Mouse (Mus musculus) liver, adult 2 months (tissue): ENCODE measurements at regions not wholly inside any gene's neighbourhood (a gene's known extent, or its start where the extent isn't known, plus 50 kb on each side); places are given as distances from the start of the nearest gene placed in this dataset.

Experiments used
- DNase-seq: peaks from one replicate; pipeline ENCODE4 v3.0.0-alpha.2; 2011; ENCODE audit warnings: low read depth, low spot score; ENCODE audit errors: extremely low read depth
- H3K27ac ChIP-seq: fragments of 200-500 bp; replicated peaks from 2 replicates; pipeline ENCODE4 v1.5.1; 2012; ENCODE audit warnings: low read depth, mild to moderate bottlenecking, control low read depth, inconsistent platforms, low read length; ENCODE audit not compliant: insufficient read depth
- H3K27me3 ChIP-seq: fragments of 200-500 bp; 2 replicates; pipeline ENCODE4 v1.6.1; 2012; ENCODE audit warnings: mild to moderate bottlenecking, moderate library complexity, low read length, inconsistent platforms; ENCODE audit not compliant: control insufficient read depth, insufficient read depth
- H3K36me3 ChIP-seq: fragments of 200-500 bp; 2 replicates; pipeline ENCODE4 v1.6.1; 2012; ENCODE audit warnings: low read length, inconsistent platforms; ENCODE audit not compliant: control insufficient read depth, insufficient read depth
- H3K4me1 ChIP-seq: fragments of 200-500 bp; 2 replicates; pipeline ENCODE4 v1.6.1; 2011; ENCODE audit warnings: low read length; ENCODE audit not compliant: control insufficient read depth, insufficient read depth
- H3K4me3 ChIP-seq: fragments of 200-500 bp; 2 replicates; pipeline ENCODE4 v1.5.1; 2011; ENCODE audit warnings: low read depth, mild to moderate bottlenecking, control low read depth, low read length, moderate library complexity; ENCODE audit not compliant: insufficient read depth
- H3K79me2 ChIP-seq: fragments of 200-500 bp; 2 replicates; pipeline ENCODE4 v1.6.1; 2012; ENCODE audit warnings: inconsistent platforms, mild to moderate bottlenecking, low read length, moderate library complexity; ENCODE audit not compliant: control insufficient read depth, insufficient read depth
- H3K9ac ChIP-seq: fragments of 200-500 bp; 2 replicates; pipeline ENCODE4 v1.6.1; 2012; ENCODE audit warnings: low read depth, mild to moderate bottlenecking, control low read depth, inconsistent platforms, low read length
- CTCF ChIP-seq: fragments of 200-500 bp; IDR thresholded peaks from 2 replicates; pipeline ENCODE4 v1.5.1; 2011; ENCODE audit warnings: low read depth, low read length, control low read depth
- POLR2A ChIP-seq: fragments of 200-500 bp; IDR thresholded peaks from 2 replicates; pipeline ENCODE4 v1.6.1; 2011; ENCODE audit warnings: low read length, control low read depth; ENCODE audit not compliant: insufficient read depth; ENCODE audit errors: extremely low read depth
- WGBS: fragments of 180-500 bp; shearing (Covaris S2); methylation state at CpG from one replicate; pipeline ENCODE4 v1.1.7; 2018; 5-methylcytosine and 5-hydroxymethylcytosine counted together

- Histone ChIP-seq H3K79me2 (no peaks in the 10 kb centered on the region), H3K27ac (no peak overlapping the region), H3K27me3 (no peaks in the 10 kb centered on the region), H3K4me1 (no peaks in the 10 kb centered on the region), H3K36me3 (no peaks in the 10 kb centered on the region), H3K9ac (no peak overlapping the region), H3K4me3 (no peak overlapping the region)
- TF ChIP-seq POLR2A, result no peak
- no peak for TF ChIP-seq CTCF
- 71% methylated on average over 1 of the region's 1 CpGs for WGBS
- no peak for DNase-seq
These were observed 333.5 kb downstream of the Bckdhb start for GRCm38 (mm10) chr9:84258488-84258887.

- no peaks in the 10 kb centered on the region for H3K36me3 ChIP-seq
- TF ChIP-seq CTCF (no peak), POLR2A (no peak)
- no peak overlapping the region for H3K4me3 ChIP-seq
- H3K9ac ChIP-seq, result no peak overlapping the region
- no peaks in the 10 kb centered on the region for H3K79me2 ChIP-seq
- no peak overlapping the region for H3K27ac ChIP-seq
- H3K4me1 ChIP-seq, result no peaks in the 10 kb centered on the region
- DNase-seq, result no peak
- no peaks in the 10 kb centered on the region for H3K27me3 ChIP-seq
These were observed 334.8 kb downstream of the Bckdhb start for GRCm38 (mm10) chr9:84259751-84260150.

GRCm38 (mm10) chr9:84262151-84262550, 337.2 kb downstream of the Bckdhb start:
- Histone ChIP-seq H3K4me1 (no peaks in the 10 kb centered on the region), H3K36me3 (no peaks in the 10 kb centered on the region), H3K27me3 (no peaks in the 10 kb centered on the region), H3K9ac (no peak overlapping the region), H3K79me2 (no peaks in the 10 kb centered on the region), H3K4me3 (no peak overlapping the region), H3K27ac (no peak overlapping the region)
- TF ChIP-seq POLR2A (no peak), CTCF (no peak)
- WGBS, result 79% methylated on average over 5 of the region's 5 CpGs
- DNase-seq, result no peak

DNA sequence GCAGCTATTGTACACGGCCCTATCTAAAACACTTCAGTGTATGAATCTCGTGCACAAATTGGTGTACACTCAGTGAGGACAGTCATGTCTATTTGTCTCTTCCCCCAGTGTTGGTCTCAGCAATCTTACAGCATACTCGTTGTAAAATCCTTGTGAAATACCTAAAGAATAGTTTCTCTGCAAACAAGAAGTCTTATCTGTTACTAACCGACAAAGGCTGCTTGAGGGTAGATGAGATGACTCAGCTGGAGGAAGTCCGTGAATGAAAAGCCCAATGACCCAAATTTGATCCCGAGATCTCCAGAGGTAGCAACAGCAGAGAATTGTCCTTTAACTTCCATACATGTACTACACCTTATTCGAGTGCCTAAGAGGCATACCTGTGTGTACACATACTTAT, 342.0 kb downstream of the Bckdhb start:
- Histone ChIP-seq H3K79me2 (no peaks in the 10 kb centered on the region), H3K4me3 (no peak overlapping the region), H3K9ac (no peak overlapping the region), H3K27ac (no peak overlapping the region), H3K36me3 (no peaks in the 10 kb centered on the region), H3K27me3 (no peaks in the 10 kb centered on the region), H3K4me1 (no peaks in the 10 kb centered on the region)
- TF ChIP-seq POLR2A (no peak), CTCF (no peak)
- no peak for DNase-seq
- WGBS, result 56% methylated on average over 7 of the region's 7 CpGs

DNA sequence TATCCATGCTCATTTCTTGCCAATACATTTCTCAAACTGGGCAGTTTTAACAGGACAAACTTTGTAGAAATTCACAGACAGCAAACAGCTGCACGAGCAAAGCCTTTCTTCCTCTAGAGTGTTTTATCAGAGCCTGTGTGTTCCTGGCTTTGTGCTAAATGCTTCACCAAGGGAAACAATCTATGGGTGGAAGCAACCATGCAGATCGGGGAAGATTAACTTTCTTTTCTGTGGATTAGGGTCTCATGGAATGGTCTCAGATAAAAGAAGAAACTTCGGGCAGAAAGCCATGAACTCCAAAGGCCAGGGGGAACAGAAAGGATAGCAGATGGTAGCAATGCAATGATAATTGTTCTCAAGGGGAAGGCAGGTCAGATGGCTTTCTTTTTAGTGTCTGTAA, 349.7 kb downstream of the Bckdhb start:
- Histone ChIP-seq H3K4me1 (no peaks in the 10 kb centered on the region), H3K27me3 (no peaks in the 10 kb centered on the region), H3K79me2 (no peaks in the 10 kb centered on the region), H3K4me3 (no peak overlapping the region), H3K36me3 (no peaks in the 10 kb centered on the region), H3K27ac (no peak overlapping the region), H3K9ac (no peak overlapping the region)
- WGBS, result 58% methylated on average over 3 of the region's 3 CpGs
- TF ChIP-seq CTCF, result no peak
- no peak for TF ChIP-seq POLR2A
- no peak for DNase-seq

DNA sequence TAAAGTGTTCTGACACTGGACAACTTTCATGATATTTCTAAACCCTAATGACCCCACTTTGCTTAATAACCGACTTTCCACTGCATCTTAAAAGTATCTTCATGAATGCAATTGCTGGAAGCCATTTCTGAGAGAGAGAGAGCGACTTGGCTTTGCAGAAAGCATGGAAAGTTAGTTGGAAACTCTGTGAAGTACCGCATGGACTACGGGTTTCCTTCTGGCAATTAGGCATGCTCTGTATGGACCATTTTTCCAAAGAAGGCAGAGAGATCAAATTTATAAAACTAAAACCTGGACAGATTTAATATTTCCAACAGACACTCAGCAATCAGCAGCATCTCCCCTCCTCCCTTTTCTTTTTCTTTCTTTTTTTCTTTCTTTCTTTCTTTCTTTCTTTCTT, 353.4 kb downstream of the Bckdhb start:
- H3K4me1 ChIP-seq, result no peaks in the 10 kb centered on the region

DNA sequence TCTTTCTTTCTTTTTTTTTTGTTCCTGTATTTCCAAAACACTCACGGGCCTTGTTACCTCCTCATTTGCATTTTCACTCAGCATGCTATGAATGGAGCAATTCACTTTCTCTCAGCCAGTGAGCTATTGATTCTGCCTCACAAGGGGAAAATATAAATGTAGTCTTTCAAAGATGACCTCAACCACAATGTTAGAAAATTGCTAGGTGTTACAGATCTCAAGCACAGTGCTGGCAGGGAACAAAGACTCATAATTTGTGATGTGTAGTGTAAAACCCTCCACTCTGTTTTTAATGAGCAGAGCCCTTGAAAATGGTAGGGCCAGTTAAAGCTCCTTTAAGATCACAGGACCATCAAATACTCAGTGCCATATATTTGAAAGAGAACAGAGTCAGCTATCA, 353.8 kb downstream of the Bckdhb start:
- Histone ChIP-seq H3K4me1 (no peaks in the 10 kb centered on the region), H3K27ac (no peak overlapping the region), H3K36me3 (no peaks in the 10 kb centered on the region), H3K9ac (no peak overlapping the region), H3K4me3 (no peak overlapping the region), H3K27me3 (no peaks in the 10 kb centered on the region), H3K79me2 (no peaks in the 10 kb centered on the region)
- no peak for TF ChIP-seq POLR2A
- TF ChIP-seq CTCF, result no peak
- no peak for DNase-seq
- WGBS, result 70% methylated on average over 1 of the region's 1 CpGs

More for the DNA sequence above, 353.4 kb downstream of the Bckdhb start:
- 85% methylated on average over 4 of the region's 4 CpGs for WGBS
- Histone ChIP-seq H3K27me3 (no peaks in the 10 kb centered on the region), H3K36me3 (no peaks in the 10 kb centered on the region), H3K9ac (no peak overlapping the region), H3K79me2 (no peaks in the 10 kb centered on the region), H3K27ac (no peak overlapping the region), H3K4me3 (no peak overlapping the region)
- DNase-seq, result no peak
- no peak for TF ChIP-seq POLR2A
- no peak for TF ChIP-seq CTCF
